Mouse (Mus musculus): ENCODE results near the gene Serpina16.
"Not testable (repeated sequence)": the region's sequence is repeated elsewhere in the genome, so short reads cannot be mapped to it uniquely, and the experiment has no call there.

Serpina16 gene

GRCm38 (mm10) chr12:103676039-103676438 is at the start of gene Serpina16:
Gene Serpina16, minus strand, starts transcription at chr12:103676139.
- DNase-seq (ENCODE audit: inconsistent age in 2 of 2, low spot score in 1 of 2), result no peak

GRCm38 (mm10) chr12:103711537-103711936 is 35.6 kb upstream of the Serpina16 start:
- DNase-seq (ENCODE audit: inconsistent age in 2 of 2, low spot score in 1 of 2), result peak; percentile 43 to 79

GRCm38 (mm10) chr12:103710405-103710804 is 34.5 kb upstream of the Serpina16 start:
- peak in 1 of 2 experiments; percentile 55 for DNase-seq (ENCODE audit: inconsistent age in 2 of 2, low spot score in 1 of 2)

GRCm38 (mm10) chr12:103706113-103706512 is 30.2 kb upstream of the Serpina16 start:
- no peak for DNase-seq (ENCODE audit: inconsistent age in 2 of 2, low spot score in 1 of 2)

- peak; percentile 31 to 68 for DNase-seq (ENCODE audit: inconsistent age in 2 of 2, low spot score in 1 of 2)
Measured at GRCm38 (mm10) chr12:103705547-103705946, 29.6 kb upstream of the Serpina16 start.

- DNase-seq (ENCODE audit: inconsistent age in 2 of 2, low spot score in 1 of 2), result no peak
Measured at GRCm38 (mm10) chr12:103700144-103700750, 24.3 kb upstream of the Serpina16 start.

- no peak for DNase-seq (ENCODE audit: inconsistent age in 2 of 2, low spot score in 1 of 2)
Measured at GRCm38 (mm10) chr12:103695429-103695828, 19.5 kb upstream of the Serpina16 start, which contains the start of gene Serpina1f. Gene Serpina1f, minus strand, starts transcription at chr12:103695529.

GRCm38 (mm10) chr12:103688221-103688814 is 12.4 kb upstream of the Serpina16 start:
- peak; percentile 59 to 77 for DNase-seq (ENCODE audit: inconsistent age in 2 of 2, low spot score in 1 of 2)

- peak; percentile 85 for DNase-seq (ENCODE audit: inconsistent age in 2 of 2, low spot score in 1 of 2)
Measured at GRCm38 (mm10) chr12:103687021-103687420, 11.1 kb upstream of the Serpina16 start.

- DNase-seq (ENCODE audit: inconsistent age in 2 of 2, low spot score in 1 of 2), result peak; percentile 37 to 56
Measured at GRCm38 (mm10) chr12:103686050-103686449, 10.1 kb upstream of the Serpina16 start.

GRCm38 (mm10) chr12:103685386-103685785 is 9.4 kb upstream of the Serpina16 start:
- DNase-seq (ENCODE audit: inconsistent age in 2 of 2, low spot score in 1 of 2), result no peak

- no peak for DNase-seq (ENCODE audit: inconsistent age in 2 of 2, low spot score in 1 of 2)
Measured at GRCm38 (mm10) chr12:103683775-103684174, 7.8 kb upstream of the Serpina16 start.

GRCm38 (mm10) chr12:103681739-103682138 is 5.8 kb upstream of the Serpina16 start:
- no peak for DNase-seq (ENCODE audit: inconsistent age in 2 of 2, low spot score in 1 of 2)

- DNase-seq (ENCODE audit: inconsistent age in 2 of 2, low spot score in 1 of 2), result no peak
Measured at GRCm38 (mm10) chr12:103681169-103681568, 5.2 kb upstream of the Serpina16 start.

GRCm38 (mm10) chr12:103679853-103680252 is 3.9 kb upstream of the Serpina16 start:
- DNase-seq (ENCODE audit: inconsistent age in 2 of 2, low spot score in 1 of 2), result not testable (repeated sequence)

GRCm38 (mm10) chr12:103673179-103673578 is 2.8 kb downstream of the Serpina16 start:
- DNase-seq (ENCODE audit: inconsistent age in 2 of 2, low spot score in 1 of 2), result no peak

GRCm38 (mm10) chr12:103671483-103671882 is 4.5 kb downstream of the Serpina16 start:
- no peak for DNase-seq (ENCODE audit: inconsistent age in 2 of 2, low spot score in 1 of 2)

GRCm38 (mm10) chr12:103670964-103671363 is 5.0 kb downstream of the Serpina16 start:
- no peak for DNase-seq (ENCODE audit: inconsistent age in 2 of 2, low spot score in 1 of 2)

- no peak for DNase-seq (ENCODE audit: inconsistent age in 2 of 2, low spot score in 1 of 2)
Measured at GRCm38 (mm10) chr12:103670344-103670743, 5.6 kb downstream of the Serpina16 start.

GRCm38 (mm10) chr12:103665286-103665685 is 10.7 kb downstream of the Serpina16 start:
- no peak for DNase-seq (ENCODE audit: inconsistent age in 2 of 2, low spot score in 1 of 2)

- DNase-seq (ENCODE audit: inconsistent age in 2 of 2, low spot score in 1 of 2), result not testable (repeated sequence)
Measured at GRCm38 (mm10) chr12:103662053-103662452, 13.9 kb downstream of the Serpina16 start.

- no peak for DNase-seq (ENCODE audit: inconsistent age in 2 of 2, low spot score in 1 of 2)
Measured at GRCm38 (mm10) chr12:103660076-103660475, 15.9 kb downstream of the Serpina16 start.

- peak in 1 of 2 experiments; percentile 40 for DNase-seq (ENCODE audit: inconsistent age in 2 of 2, low spot score in 1 of 2)
Measured at GRCm38 (mm10) chr12:103659171-103659570, 16.8 kb downstream of the Serpina16 start.

All from adrenal gland, adult (tissue).